Mouse (Mus musculus): ENCODE measurements around the gene Kcnn4. TPM values are rescaled to one million over a fixed set of nuclear protein-coding genes. Genes with fewer than 3 reads are reported as not detected.

The Kcnn4 gene
- polyA plus RNA-seq (2014; fragmentation: Nextera tagmentation; extraction: Ambion mirVana) = 119 and 123 TPM in 2 replicates

- Histone ChIP-seq H3K4me3 (ENCODE audit: low read depth, low read length) (peak within 1 kb of the TSS; percentile 82), H3K27ac (ENCODE audit: low read depth, low read length) (peak within 1 kb of the TSS; percentile 99), H3K4me1 (replicated peaks; ENCODE audit: control insufficient read depth, insufficient read depth, low read length) (peaks cover 19% of the 10 kb centered on the region), H3K4me2 (peak within 1 kb of the TSS; percentile 95), H3K36me3 (ENCODE audit: control insufficient read depth, insufficient read depth, low read length) (peaks cover 2% of the 10 kb centered on the region; the same call in 1 of the 2 replicates), H3K27me3 (replicated peaks; ENCODE audit: control insufficient read depth, insufficient read depth, low read length) (no peaks in the 10 kb centered on the region), H3K9me3 (ENCODE audit: control insufficient read depth, low read length) (no peaks in the 10 kb centered on the region), H3K9ac (ENCODE audit: low read depth, low read length) (peak within 1 kb of the TSS; percentile 98)
- no peak for DNase-seq (ENCODE audit: low spot score)
- ATAC-seq (replicated peaks; ENCODE audit: low FRiP score) = peak; percentile 73
- WGBS = 21% methylated on average over 23 of the region's 23 CpGs
Observed at GRCm38 (mm10) chr7:24369731-24370541, at the start of gene Kcnn4. Gene Kcnn4, plus strand, starts transcription at chr7:24370263.

- Histone ChIP-seq H3K4me3 (ENCODE audit: low read depth, low read length) (no peak overlapping the region), H3K36me3 (ENCODE audit: control insufficient read depth, insufficient read depth, low read length) (no peaks in the 10 kb centered on the region), H3K9me3 (ENCODE audit: control insufficient read depth, low read length) (0 out of 2 replicates have a peak, but pooled peaks cover 5% of the 10 kb centered on the region), H3K4me2 (no peak overlapping the region), H3K4me1 (replicated peaks; ENCODE audit: control insufficient read depth, insufficient read depth, low read length) (no peaks in the 10 kb centered on the region), H3K27ac (ENCODE audit: low read depth, low read length) (no peak overlapping the region), H3K9ac (ENCODE audit: low read depth, low read length) (no peak overlapping the region), H3K27me3 (replicated peaks; ENCODE audit: control insufficient read depth, insufficient read depth, low read length) (no peaks in the 10 kb centered on the region; the same call in 1 of the 2 replicates)
- no peak for ATAC-seq (replicated peaks; ENCODE audit: low FRiP score)
- 71% methylated on average over 4 of the region's 4 CpGs for WGBS
- no peak for DNase-seq (ENCODE audit: low spot score)
Observed at GRCm38 (mm10) chr7:24322593-24322992, 47.5 kb upstream of the Kcnn4 start.

- no peaks in the 10 kb centered on the region for H3K36me3 ChIP-seq (ENCODE audit: control insufficient read depth, insufficient read depth, low read length)
- no peaks in the 10 kb centered on the region for H3K4me1 ChIP-seq (replicated peaks; ENCODE audit: control insufficient read depth, insufficient read depth, low read length)
- DNase-seq (ENCODE audit: low spot score) (no peak), ATAC-seq (replicated peaks; ENCODE audit: low FRiP score) (no peak)
- 0 out of 2 replicates have a peak, but pooled peaks cover 5% of the 10 kb centered on the region for H3K9me3 ChIP-seq (ENCODE audit: control insufficient read depth, low read length)
- WGBS = 81% methylated on average over 6 of the region's 6 CpGs
- no peak overlapping the region; the same call in 1 of the 2 replicates for H3K4me2 ChIP-seq
- H3K27me3 ChIP-seq (replicated peaks; ENCODE audit: control insufficient read depth, insufficient read depth, low read length) = no peaks in the 10 kb centered on the region; the same call in 1 of the 2 replicates
- H3K4me3 ChIP-seq (ENCODE audit: low read depth, low read length) = no peak overlapping the region
- no peak overlapping the region for H3K27ac ChIP-seq (ENCODE audit: low read depth, low read length)
- no peak overlapping the region for H3K9ac ChIP-seq (ENCODE audit: low read depth, low read length)
Observed at GRCm38 (mm10) chr7:24325197-24325596, 44.9 kb upstream of the Kcnn4 start.

- DNase-seq (ENCODE audit: low spot score) (no peak), ATAC-seq (replicated peaks; ENCODE audit: low FRiP score) (no peak)
- Histone ChIP-seq H3K4me1 (replicated peaks; ENCODE audit: control insufficient read depth, insufficient read depth, low read length) (no peaks in the 10 kb centered on the region), H3K4me2 (peak overlapping the region; percentile 47), H3K27ac (ENCODE audit: low read depth, low read length) (no peak overlapping the region), H3K36me3 (ENCODE audit: control insufficient read depth, insufficient read depth, low read length) (no peaks in the 10 kb centered on the region), H3K4me3 (ENCODE audit: low read depth, low read length) (0 out of 2 replicates have a peak overlapping the region, but pooled peaks have one; percentile 5), H3K9me3 (ENCODE audit: control insufficient read depth, low read length) (0 out of 2 replicates have a peak, but pooled peaks cover 5% of the 10 kb centered on the region), H3K9ac (ENCODE audit: low read depth, low read length) (no peak overlapping the region), H3K27me3 (replicated peaks; ENCODE audit: control insufficient read depth, insufficient read depth, low read length) (no peaks in the 10 kb centered on the region; the same call in 1 of the 2 replicates)
- WGBS = 11% methylated on average over 13 of the region's 13 CpGs
Observed at GRCm38 (mm10) chr7:24325675-24326128, 44.4 kb upstream of the Kcnn4 start.

- H3K4me3 ChIP-seq (ENCODE audit: low read depth, low read length) = 0 out of 2 replicates have a peak overlapping the region, but pooled peaks have one; percentile 5
- 51% methylated on average over 20 of the region's 20 CpGs for WGBS
- ATAC-seq (replicated peaks; ENCODE audit: low FRiP score) (no peak), DNase-seq (ENCODE audit: low spot score) (no peak)
- H3K4me1 ChIP-seq (replicated peaks; ENCODE audit: control insufficient read depth, insufficient read depth, low read length) = no peaks in the 10 kb centered on the region
- no peaks in the 10 kb centered on the region for H3K36me3 ChIP-seq (ENCODE audit: control insufficient read depth, insufficient read depth, low read length)
- 0 out of 2 replicates have a peak, but pooled peaks cover 5% of the 10 kb centered on the region for H3K9me3 ChIP-seq (ENCODE audit: control insufficient read depth, low read length)
- H3K27me3 ChIP-seq (replicated peaks; ENCODE audit: control insufficient read depth, insufficient read depth, low read length) = no peaks in the 10 kb centered on the region; the same call in 1 of the 2 replicates
- peak overlapping the region; percentile 47 for H3K4me2 ChIP-seq
- H3K9ac ChIP-seq (ENCODE audit: low read depth, low read length) = no peak overlapping the region
- H3K27ac ChIP-seq (ENCODE audit: low read depth, low read length) = no peak overlapping the region
Observed at GRCm38 (mm10) chr7:24326273-24327135, 43.6 kb upstream of the Kcnn4 start.

GRCm38 (mm10) chr7:24327281-24327975 is 42.6 kb upstream of the Kcnn4 start:
- H3K36me3 ChIP-seq (ENCODE audit: control insufficient read depth, insufficient read depth, low read length) = no peaks in the 10 kb centered on the region
- no peak overlapping the region for H3K27ac ChIP-seq (ENCODE audit: low read depth, low read length)
- ATAC-seq (replicated peaks; ENCODE audit: low FRiP score) (no peak), DNase-seq (ENCODE audit: low spot score) (no peak)
- H3K9me3 ChIP-seq (ENCODE audit: control insufficient read depth, low read length) = 0 out of 2 replicates have a peak, but pooled peaks cover 5% of the 10 kb centered on the region
- H3K4me1 ChIP-seq (replicated peaks; ENCODE audit: control insufficient read depth, insufficient read depth, low read length) = no peaks in the 10 kb centered on the region
- H3K4me2 ChIP-seq = no peak overlapping the region
- 74% methylated on average over 14 of the region's 14 CpGs for WGBS
- no peak overlapping the region for H3K9ac ChIP-seq (ENCODE audit: low read depth, low read length)
- H3K4me3 ChIP-seq (ENCODE audit: low read depth, low read length) = no peak overlapping the region
- H3K27me3 ChIP-seq (replicated peaks; ENCODE audit: control insufficient read depth, insufficient read depth, low read length) = no peaks in the 10 kb centered on the region; the same call in 1 of the 2 replicates

- no peaks in the 10 kb centered on the region for H3K9me3 ChIP-seq (ENCODE audit: control insufficient read depth, low read length)
- no peak within 1 kb of the TSS for H3K9ac ChIP-seq (ENCODE audit: low read depth, low read length)
- no peaks in the 10 kb centered on the region for H3K4me1 ChIP-seq (replicated peaks; ENCODE audit: control insufficient read depth, insufficient read depth, low read length)
- peak within 1 kb of the TSS; percentile 34; the same call in 1 of the 2 replicates for H3K4me2 ChIP-seq
- H3K4me3 ChIP-seq (ENCODE audit: low read depth, low read length) = peak within 1 kb of the TSS; percentile 8; the same call in 1 of the 2 replicates
- no peak for ATAC-seq (replicated peaks; ENCODE audit: low FRiP score)
- WGBS = 25% methylated on average over 49 of the region's 49 CpGs
- no peak within 1 kb of the TSS for H3K27ac ChIP-seq (ENCODE audit: low read depth, low read length)
- H3K27me3 ChIP-seq (replicated peaks; ENCODE audit: control insufficient read depth, insufficient read depth, low read length) = peaks cover 20% of the 10 kb centered on the region
- no peak for DNase-seq (ENCODE audit: low spot score)
- H3K36me3 ChIP-seq (ENCODE audit: control insufficient read depth, insufficient read depth, low read length) = no peaks in the 10 kb centered on the region
Observed at GRCm38 (mm10) chr7:24333304-24333986, 36.6 kb upstream of the Kcnn4 start, which contains the start of gene Tescl. Gene Tescl, minus strand, starts transcription at chr7:24333936.
